Mouse (Mus musculus) ovary, postnatal 10 days (tissue): ENCODE results near the gene Ttll9.

Source experiments
- DNase-seq: peaks from one replicate; pipeline ENCODE4 v3.0.0; 2022; ENCODE audit warnings: low spot score

The Ttll9 gene

GRCm38 (mm10) chr2:152942898-152943515 is 19.3 kb upstream of the Ttll9 start:
- no peak for DNase-seq

GRCm38 (mm10) chr2:152943568-152943967 is 18.7 kb upstream of the Ttll9 start:
- DNase-seq, result no peak

- DNase-seq, result no peak
Measured at GRCm38 (mm10) chr2:152944013-152944412, 18.3 kb upstream of the Ttll9 start.

- no peak for DNase-seq
Measured at GRCm38 (mm10) chr2:152947098-152947497, 15.2 kb upstream of the Ttll9 start.

GRCm38 (mm10) chr2:152948438-152949020 is 13.8 kb upstream of the Ttll9 start:
- DNase-seq, result no peak

GRCm38 (mm10) chr2:152950358-152951064 is 11.8 kb upstream of the Ttll9 start:
- DNase-seq, result no peak

GRCm38 (mm10) chr2:152951065-152951849 is 11.0 kb upstream of the Ttll9 start, which contains the start of gene Dusp15:
TSS of gene Dusp15 (minus strand) at chr2:152951698.
- no peak for DNase-seq

GRCm38 (mm10) chr2:152951850-152952720 is 10.2 kb upstream of the Ttll9 start:
- no peak for DNase-seq

GRCm38 (mm10) chr2:152958116-152958515 is 4.2 kb upstream of the Ttll9 start:
- no peak for DNase-seq

- DNase-seq, result no peak
Measured at GRCm38 (mm10) chr2:152965555-152965954, 3.3 kb downstream of the Ttll9 start.

GRCm38 (mm10) chr2:152976991-152977390 is 14.7 kb downstream of the Ttll9 start:
- DNase-seq, result no peak

- DNase-seq, result no peak
Measured at GRCm38 (mm10) chr2:152985582-152985981, 23.3 kb downstream of the Ttll9 start.

- DNase-seq, result no peak
Measured at GRCm38 (mm10) chr2:152991529-152991928, 29.2 kb downstream of the Ttll9 start.

- DNase-seq, result no peak
Measured at GRCm38 (mm10) chr2:152997046-152997445, 34.8 kb downstream of the Ttll9 start.

- DNase-seq, result no peak
Measured at GRCm38 (mm10) chr2:153002492-153003248, 40.4 kb downstream of the Ttll9 start.

GRCm38 (mm10) chr2:153003681-153004338 is 41.5 kb downstream of the Ttll9 start:
- no peak for DNase-seq

- no peak for DNase-seq
Measured at GRCm38 (mm10) chr2:153005981-153006380, 43.7 kb downstream of the Ttll9 start.

GRCm38 (mm10) chr2:153009192-153009973 is 47.1 kb downstream of the Ttll9 start:
- no peak for DNase-seq

GRCm38 (mm10) chr2:153013724-153014515 is 51.6 kb downstream of the Ttll9 start:
- DNase-seq, result no peak
